8 mouse cellular contexts compared by ENCODE assay signal in the genomic region with DNA sequence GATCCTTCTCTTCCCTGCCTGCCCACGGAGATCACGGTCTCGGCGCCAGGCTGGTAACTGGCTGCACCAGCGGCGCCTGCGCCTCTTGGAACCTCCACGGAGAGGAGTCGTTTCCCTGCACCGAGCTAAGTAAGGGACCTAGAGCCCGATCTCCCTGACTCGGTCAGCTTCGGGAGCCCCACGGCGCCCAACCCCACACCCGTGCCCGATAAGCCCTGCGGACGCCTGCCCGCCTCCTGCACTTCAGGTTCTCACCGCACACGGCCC. TPM values are rescaled to one million over a fixed set of nuclear protein-coding genes. Genes with fewer than 3 reads are reported as not detected.
DNase-seq lines count a peak whose midpoint lies in the region; ATAC-seq lines count a peak whose summit lies in the region.

No protein-coding gene starts in this region.

- peak overlapping the region; percentile 87 for H3K27ac ChIP-seq in kidney, embryonic 16.5 days (ENCODE audit: low read length)
- peak overlapping the region; percentile 90 for H3K27ac ChIP-seq in embryonic facial prominence, embryonic 10.5 days (replicated peaks)
- peak overlapping the region; percentile 86 for H3K27ac ChIP-seq in hindbrain, embryonic 15.5 days (replicated peaks)
- peak overlapping the region; percentile 82 for H3K27ac ChIP-seq in midbrain, embryonic 16.5 days (ENCODE audit: low read length)

- H3K27me3 ChIP-seq in kidney, embryonic 16.5 days (ENCODE audit: insufficient read depth, low read length), result no peaks in the 10 kb centered on the region
- no peaks in the 10 kb centered on the region for H3K27me3 ChIP-seq in embryonic facial prominence, embryonic 10.5 days (replicated peaks; ENCODE audit: low read depth, poor library complexity, severe bottlenecking)
- no peaks in the 10 kb centered on the region for H3K27me3 ChIP-seq in hindbrain, embryonic 15.5 days
- no peaks in the 10 kb centered on the region for H3K27me3 ChIP-seq in midbrain, embryonic 16.5 days (ENCODE audit: control insufficient read depth, insufficient read depth, low read depth, low read length)

- H3K36me3 ChIP-seq in kidney, embryonic 16.5 days (ENCODE audit: insufficient read depth, low read length), result peaks cover 23% of the 10 kb centered on the region
- H3K36me3 ChIP-seq in embryonic facial prominence, embryonic 10.5 days (replicated peaks), result peaks cover 45% of the 10 kb centered on the region
- H3K36me3 ChIP-seq in hindbrain, embryonic 15.5 days, result peaks cover 24% of the 10 kb centered on the region
- H3K36me3 ChIP-seq in midbrain, embryonic 16.5 days (ENCODE audit: control insufficient read depth, insufficient read depth, low read length), result peaks cover 10% of the 10 kb centered on the region; the same call in 1 of the 2 replicates

- no peaks in the 10 kb centered on the region for H3K9me3 ChIP-seq in kidney, embryonic 16.5 days (ENCODE audit: low read length)
- no peaks in the 10 kb centered on the region for H3K9me3 ChIP-seq in embryonic facial prominence, embryonic 10.5 days
- H3K9me3 ChIP-seq in hindbrain, embryonic 15.5 days, result no peaks in the 10 kb centered on the region
- no peaks in the 10 kb centered on the region for H3K9me3 ChIP-seq in midbrain, embryonic 16.5 days (replicated peaks; ENCODE audit: control insufficient read depth, low read length, poor library complexity, severe bottlenecking)

- ATAC-seq in kidney, embryonic 16.5 days (ENCODE audit: low FRiP score, low TSS enrichment), result peak; percentile 20
- ATAC-seq in hindbrain, embryonic 15.5 days (ENCODE audit: low FRiP score, low read depth), result peak; percentile 42
- no peak; the same call in 1 of the 2 replicates for ATAC-seq in midbrain, embryonic 16.5 days

- H3K9ac ChIP-seq in kidney, embryonic 16.5 days (replicated peaks; ENCODE audit: low read length), result peak overlapping the region; percentile 88
- peak overlapping the region; percentile 75 for H3K9ac ChIP-seq in hindbrain, embryonic 15.5 days
- H3K9ac ChIP-seq in midbrain, embryonic 16.5 days (ENCODE audit: low read depth, low read length), result peak overlapping the region; percentile 76

- peak overlapping the region; percentile 83 for H3K4me2 ChIP-seq in kidney, embryonic 16.5 days (replicated peaks; ENCODE audit: low read depth, low read length)
- peak overlapping the region; percentile 87 for H3K4me2 ChIP-seq in hindbrain, embryonic 15.5 days
- peak overlapping the region; percentile 88 for H3K4me2 ChIP-seq in midbrain, embryonic 16.5 days (ENCODE audit: low read length)

- WGBS in kidney, embryonic 16.5 days, result under 1% methylated on average over 22 of the region's 22 CpGs
- under 1% methylated on average over 22 of the region's 22 CpGs for WGBS in embryonic facial prominence, embryonic 10.5 days
- under 1% methylated on average over 22 of the region's 22 CpGs for WGBS in hindbrain, embryonic 15.5 days
- under 1% methylated on average over 22 of the region's 22 CpGs for WGBS in midbrain, embryonic 16.5 days

- peaks cover 20% of the 10 kb centered on the region for H3K4me1 ChIP-seq in kidney, embryonic 16.5 days (ENCODE audit: insufficient read depth, low read length)
- H3K4me1 ChIP-seq in embryonic facial prominence, embryonic 10.5 days, result peaks cover 29% of the 10 kb centered on the region
- peaks cover 27% of the 10 kb centered on the region for H3K4me1 ChIP-seq in hindbrain, embryonic 15.5 days (replicated peaks)
- H3K4me1 ChIP-seq in midbrain, embryonic 16.5 days (ENCODE audit: control insufficient read depth, insufficient read depth, low read length), result peaks cover 13% of the 10 kb centered on the region

- peak overlapping the region; percentile 89 for H3K4me3 ChIP-seq in kidney, embryonic 16.5 days (ENCODE audit: low read length)
- H3K4me3 ChIP-seq in embryonic facial prominence, embryonic 10.5 days, result peak overlapping the region; percentile 88
- H3K4me3 ChIP-seq in hindbrain, embryonic 15.5 days, result peak overlapping the region; percentile 84
- peak overlapping the region; percentile 84 for H3K4me3 ChIP-seq in midbrain, embryonic 16.5 days (ENCODE audit: low read depth, low read length)

- DNase-seq in kidney, postnatal 36 days, result no peak
- DNase-seq in embryonic facial prominence, embryonic 10.5 days (ENCODE audit: low spot score), result no peak
- no peak for DNase-seq in frontal cortex, postnatal 10 days (ENCODE audit: low spot score in 2 of 2)
- DNase-seq in cerebellum, postnatal 25 days, result no peak
- DNase-seq in urinary bladder, adult 18-20 months (ENCODE audit: low spot score in 2 of 2), result no peak

RNA-seq across cellular contexts. Expression of gene Abtb1, which starts 0.3 kb away (rescaled TPM):
- 43.9 and 44.6 TPM in 2 replicates for polyA plus RNA-seq in kidney, embryonic 16.5 days (2015; fragmentation: Nextera tagmentation; extraction: Ambion mirVana)
- 25.2 and 26.4 TPM in 2 replicates for polyA plus RNA-seq in embryonic facial prominence, embryonic 10.5 days (2016; fragmentation: Nextera tagmentation; extraction: Ambion mirVana)
- 38.2 and 40.3 TPM in 2 replicates for polyA plus RNA-seq in hindbrain, embryonic 15.5 days (2015; fragmentation: Nextera tagmentation; extraction: Ambion mirVana)
- 37.3 and 40.7 TPM in 2 replicates for polyA plus RNA-seq in midbrain, embryonic 16.5 days (2015; fragmentation: Nextera tagmentation; extraction: Ambion mirVana)

RNA-seq across cellular contexts. Expression of gene Podxl2, which starts 33.4 kb away (rescaled TPM):
- polyA plus RNA-seq in kidney, embryonic 16.5 days (2015; fragmentation: Nextera tagmentation; extraction: Ambion mirVana), result 43.0 and 48.9 TPM in 2 replicates
- 52.1 and 56.3 TPM in 2 replicates for polyA plus RNA-seq in embryonic facial prominence, embryonic 10.5 days (2016; fragmentation: Nextera tagmentation; extraction: Ambion mirVana)
- 584 and 747 TPM in 2 replicates for polyA plus RNA-seq in hindbrain, embryonic 15.5 days (2015; fragmentation: Nextera tagmentation; extraction: Ambion mirVana)
- 662 and 671 TPM in 2 replicates for polyA plus RNA-seq in midbrain, embryonic 16.5 days (2015; fragmentation: Nextera tagmentation; extraction: Ambion mirVana)

RNA-seq across cellular contexts. Expression of gene Mcm2, which starts 57.1 kb away (rescaled TPM):
- polyA plus RNA-seq in kidney, embryonic 16.5 days (2015; fragmentation: Nextera tagmentation; extraction: Ambion mirVana), result 151 and 157 TPM in 2 replicates
- polyA plus RNA-seq in embryonic facial prominence, embryonic 10.5 days (2016; fragmentation: Nextera tagmentation; extraction: Ambion mirVana), result 262 and 280 TPM in 2 replicates
- polyA plus RNA-seq in hindbrain, embryonic 15.5 days (2015; fragmentation: Nextera tagmentation; extraction: Ambion mirVana), result 34.0 and 36.2 TPM in 2 replicates
- polyA plus RNA-seq in midbrain, embryonic 16.5 days (2015; fragmentation: Nextera tagmentation; extraction: Ambion mirVana), result 16.2 and 20.7 TPM in 2 replicates

Comparison
In these comparisons a context has a peak if more than half of its experiments do, and no peak if none do; other contexts are left out.
1. RNA of gene Podxl2, which starts 33.4 kb away (polyA plus RNA-seq): 584 to 747 TPM in hindbrain, embryonic 15.5 days and 662 to 671 TPM in midbrain, embryonic 16.5 days; 52.1 to 56.3 TPM in embryonic facial prominence, embryonic 10.5 days and 43.0 to 48.9 TPM in kidney, embryonic 16.5 days; every median in the first group is over 10 times any median in the second.
2. Peak in every context shown above with its lines, with median percentiles within 50 percentile points of each other: H3K27ac ChIP-seq, H3K4me2 ChIP-seq, H3K4me3 ChIP-seq and H3K9ac ChIP-seq.